Mouse (Mus musculus): ENCODE results near the gene Odaph.

Gene Odaph

GRCm38 (mm10) chr5:91989261-91989660 lies 2.0 kb downstream of the Odaph start:
- no peak for DNase-seq (ENCODE audit: low spot score in 2 of 2)

DNA sequence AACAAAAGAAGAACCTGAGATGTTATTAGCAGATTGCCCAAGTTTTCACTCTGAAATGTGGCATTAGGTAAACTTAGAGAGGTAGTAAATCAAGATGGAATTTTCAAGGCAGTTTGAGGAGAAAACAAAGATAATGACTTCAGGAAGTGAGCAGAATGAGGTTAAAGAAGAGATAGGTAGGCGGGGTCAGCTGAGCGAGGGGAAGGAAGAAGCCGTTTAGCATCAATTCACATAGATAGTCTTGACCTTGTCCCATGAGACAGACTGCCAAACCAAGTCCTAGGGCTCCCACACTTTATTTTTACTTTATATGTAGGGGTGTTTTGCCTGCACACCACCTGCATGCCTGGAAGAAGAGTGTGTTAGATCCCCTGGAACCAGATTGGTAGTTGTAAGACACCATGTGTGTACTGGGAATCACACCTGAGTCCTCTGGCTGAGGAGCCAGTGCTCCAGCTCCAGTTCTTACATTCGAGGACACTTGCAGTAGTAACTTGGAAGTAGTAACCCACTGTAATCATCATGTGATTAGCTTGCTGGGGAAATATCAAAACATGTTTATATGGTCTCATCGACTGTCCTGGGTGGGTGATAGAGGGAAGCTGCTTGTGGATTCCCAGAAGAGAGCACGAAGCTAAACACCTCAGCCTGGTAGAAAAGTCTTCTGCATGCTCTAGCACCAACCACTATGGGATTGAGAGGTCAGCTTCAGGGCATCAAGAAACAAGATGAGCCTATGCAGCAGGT lies 4.1 kb downstream of the Odaph start:
- no peak for DNase-seq (ENCODE audit: low spot score in 2 of 2)

DNA sequence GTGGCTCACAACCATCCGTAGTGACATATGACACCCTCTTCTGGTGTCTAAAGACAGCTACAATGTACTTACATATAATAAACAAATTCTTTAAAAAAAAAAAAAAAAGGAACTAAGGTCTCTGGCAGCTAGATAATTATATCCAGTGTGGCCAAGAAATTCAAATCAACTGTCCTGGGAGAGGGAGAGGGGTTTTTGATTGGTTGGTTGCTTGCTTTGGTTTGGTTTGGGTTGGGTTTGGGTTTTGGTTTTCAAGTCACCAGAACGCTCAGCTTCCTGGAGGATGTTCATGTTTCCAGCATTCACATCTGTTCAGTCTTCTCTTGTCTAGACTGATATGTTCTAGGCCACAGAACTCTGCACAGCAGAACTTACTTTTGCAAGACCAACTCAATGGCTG lies 5.8 kb downstream of the Odaph start:
- DNase-seq (ENCODE audit: low spot score in 2 of 2) = no peak

DNA sequence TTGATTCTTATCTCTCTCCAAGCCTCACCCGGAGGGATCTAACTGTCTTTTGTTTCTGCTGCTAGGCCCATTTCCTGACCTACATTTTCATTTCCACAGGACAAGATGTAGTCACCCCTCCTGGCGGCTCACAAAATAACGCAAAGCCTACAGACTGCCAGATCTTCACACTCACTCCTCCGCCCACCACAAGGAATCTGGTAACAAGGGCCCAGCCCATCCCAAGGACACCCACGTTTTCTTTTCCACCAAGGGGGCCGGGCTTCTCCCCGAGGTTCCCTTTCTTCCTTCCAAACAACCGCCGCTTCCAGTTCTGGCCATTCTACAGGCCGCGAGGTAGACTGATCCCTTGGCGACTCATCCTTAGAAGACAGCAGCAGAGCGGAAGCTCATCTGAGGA lies 7.3 kb downstream of the Odaph start:
- no peak for DNase-seq (ENCODE audit: low spot score in 2 of 2)

GRCm38 (mm10) chr5:92000770-92001169 lies 13.5 kb downstream of the Odaph start:
- no peak for DNase-seq (ENCODE audit: low spot score in 2 of 2)

DNA sequence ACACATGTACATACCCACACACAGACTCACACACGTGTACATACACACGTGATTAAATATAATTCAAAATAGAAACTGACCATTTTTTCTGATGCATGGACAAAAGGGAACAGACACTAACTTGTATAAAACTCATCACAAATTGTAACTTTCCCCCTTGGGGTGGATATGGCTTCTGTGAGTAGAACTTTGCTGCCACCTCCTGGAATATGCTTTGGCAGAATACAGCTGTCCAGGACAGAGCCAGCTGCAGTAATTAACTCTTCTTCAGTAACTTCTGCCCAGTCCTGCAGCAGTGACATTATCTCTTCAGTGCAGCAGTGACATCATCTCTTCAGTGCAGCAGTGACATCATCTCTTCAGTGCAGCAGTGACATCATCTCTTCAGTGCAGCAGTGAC lies 15.7 kb downstream of the Odaph start:
- DNase-seq (ENCODE audit: low spot score in 2 of 2) = no peak

- DNase-seq (ENCODE audit: low spot score in 2 of 2) = no peak
Observed at GRCm38 (mm10) chr5:92009827-92010226, 22.6 kb downstream of the Odaph start.

GRCm38 (mm10) chr5:92011756-92012155 lies 24.5 kb downstream of the Odaph start:
- no peak for DNase-seq (ENCODE audit: low spot score in 2 of 2)

DNA sequence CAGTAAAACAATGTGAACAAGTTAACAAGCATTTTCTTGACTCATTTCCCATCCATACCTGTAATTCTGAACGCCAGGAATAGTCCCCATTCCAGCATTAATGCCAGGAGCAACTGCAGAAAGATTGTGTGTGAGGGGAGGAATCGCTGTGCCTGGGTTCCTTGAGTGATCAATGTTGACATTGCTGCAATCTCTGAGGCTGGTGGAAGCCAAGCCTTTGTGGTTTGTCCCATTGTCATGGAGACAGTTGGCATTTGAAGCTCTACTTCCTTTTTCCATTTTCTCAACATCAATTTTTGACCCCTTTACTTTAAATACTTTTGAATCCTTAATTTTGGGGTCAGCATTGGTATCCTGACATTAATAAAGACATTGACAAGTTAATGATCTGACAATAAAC lies 32.7 kb downstream of the Odaph start:
- no peak for DNase-seq (ENCODE audit: low spot score in 2 of 2)

GRCm38 (mm10) chr5:92042377-92043348 lies 55.4 kb downstream of the Odaph start:
- peak; percentile 96 to 98 for DNase-seq (ENCODE audit: low spot score in 2 of 2)

GRCm38 (mm10) chr5:92043783-92044182 lies 56.5 kb downstream of the Odaph start, which contains the start of gene Cdkl2:
TSS of gene Cdkl2 (minus strand) at chr5:92043883.
- DNase-seq (ENCODE audit: low spot score in 2 of 2) = no peak

Data from urinary bladder, adult 18-20 months (tissue).